Mouse (Mus musculus): Measurements from ENCODE around the gene Cacna2d2. TPM values are rescaled to one million over a fixed set of nuclear protein-coding genes. Genes with fewer than 3 reads are reported as not detected.
A peak's percentile ranks its signal among the peaks of the same experiment; 100 is the strongest.
"Not testable (repeated sequence)": the region's sequence is repeated elsewhere in the genome, so short reads cannot be mapped to it uniquely, and the experiment has no call there.

The Cacna2d2 gene
- polyA plus RNA-seq, 1 experiment from 2014 or later, result 0.56 TPM

- Histone ChIP-seq H3K4me2 (replicated peaks) (peak overlapping the region; percentile 89), H3K27me3 (no peaks in the 10 kb centered on the region), H3K9me3 (no peaks in the 10 kb centered on the region), H3K9ac (peak overlapping the region; percentile 83), H3K27ac (0 out of 2 replicates have a peak overlapping the region, but pooled peaks have one; percentile 89), H3K4me1 (peaks cover 50% of the 10 kb centered on the region), H3K4me3 (peak overlapping the region; percentile 73), H3K36me3 (peaks cover 50% of the 10 kb centered on the region)
- no peak for ATAC-seq (ENCODE audit: low FRiP score, low read depth)
- WGBS, result 93% methylated on average over 21 of the region's 21 CpGs
Observed at GRCm38 (mm10) chr9:107570845-107571244, 171.4 kb downstream of the Cacna2d2 start.

- no peak for ATAC-seq (ENCODE audit: low FRiP score, low read depth)
- Histone ChIP-seq H3K27me3 (no peaks in the 10 kb centered on the region), H3K4me3 (peak overlapping the region; percentile 73), H3K4me1 (peaks cover 56% of the 10 kb centered on the region), H3K4me2 (replicated peaks) (peak overlapping the region; percentile 89), H3K36me3 (peaks cover 47% of the 10 kb centered on the region), H3K9me3 (no peaks in the 10 kb centered on the region), H3K27ac (no peak overlapping the region), H3K9ac (peak overlapping the region; percentile 83; the same call in 1 of the 2 replicates)
- WGBS, result 95% methylated on average over 22 of the region's 22 CpGs
Observed at GRCm38 (mm10) chr9:107571534-107572326, 172.3 kb downstream of the Cacna2d2 start.

GRCm38 (mm10) chr9:107572327-107572662, 172.9 kb downstream of the Cacna2d2 start:
- Histone ChIP-seq H3K9me3 (no peaks in the 10 kb centered on the region), H3K27ac (no peak overlapping the region), H3K9ac (no peak overlapping the region), H3K4me2 (replicated peaks) (no peak overlapping the region), H3K36me3 (peaks cover 47% of the 10 kb centered on the region), H3K4me3 (no peak overlapping the region), H3K27me3 (no peaks in the 10 kb centered on the region), H3K4me1 (peaks cover 56% of the 10 kb centered on the region)
- no peak for ATAC-seq (ENCODE audit: low FRiP score, low read depth)
- 94% methylated on average over 2 of the region's 2 CpGs for WGBS

GRCm38 (mm10) chr9:107573774-107574173, 174.4 kb downstream of the Cacna2d2 start:
- not testable (repeated sequence) for H3K27ac ChIP-seq; H3K27me3 ChIP-seq; H3K4me2 ChIP-seq (replicated peaks); H3K4me3 ChIP-seq; H3K9me3 ChIP-seq; ATAC-seq (ENCODE audit: low FRiP score, low read depth); H3K9ac ChIP-seq
- peaks cover 47% of the 10 kb centered on the region for H3K36me3 ChIP-seq
- 87% methylated on average over 6 of the region's 6 CpGs for WGBS
- peaks cover 56% of the 10 kb centered on the region for H3K4me1 ChIP-seq

GRCm38 (mm10) chr9:107575579-107576356, 176.4 kb downstream of the Cacna2d2 start:
- peaks cover 61% of the 10 kb centered on the region for H3K4me1 ChIP-seq
- no peak for ATAC-seq (ENCODE audit: low FRiP score, low read depth)
- H3K4me2 ChIP-seq (replicated peaks), result peak overlapping the region; percentile 70; the same call in 1 of the 2 replicates
- H3K9me3 ChIP-seq, result no peaks in the 10 kb centered on the region
- peak overlapping the region; percentile 71; the same call in 1 of the 2 replicates for H3K27ac ChIP-seq
- H3K27me3 ChIP-seq, result no peaks in the 10 kb centered on the region
- WGBS, result 76% methylated on average over 14 of the region's 14 CpGs
- H3K36me3 ChIP-seq, result peaks cover 41% of the 10 kb centered on the region
- no peak overlapping the region for H3K4me3 ChIP-seq
- H3K9ac ChIP-seq, result no peak overlapping the region

- 17% methylated on average over 16 of the region's 16 CpGs for WGBS
- Histone ChIP-seq H3K9me3 (no peaks in the 10 kb centered on the region), H3K27me3 (no peaks in the 10 kb centered on the region), H3K4me3 (peak within 1 kb of the TSS; percentile 46), H3K36me3 (peaks cover 33% of the 10 kb centered on the region), H3K9ac (peak within 1 kb of the TSS; percentile 67), H3K27ac (peak within 1 kb of the TSS; percentile 71), H3K4me2 (replicated peaks) (peak within 1 kb of the TSS; percentile 70), H3K4me1 (peaks cover 60% of the 10 kb centered on the region)
- ATAC-seq (ENCODE audit: low FRiP score, low read depth), result peak; percentile 66
Observed at GRCm38 (mm10) chr9:107576357-107577107, 177.1 kb downstream of the Cacna2d2 start, which contains the start of gene Hyal1. Gene Hyal1 (plus strand): TSS chr9:107576927.

- Histone ChIP-seq H3K4me1 (peaks cover 61% of the 10 kb centered on the region), H3K9ac (peak overlapping the region; percentile 36; the same call in 1 of the 2 replicates), H3K9me3 (no peaks in the 10 kb centered on the region), H3K4me3 (no peak overlapping the region), H3K36me3 (peaks cover 23% of the 10 kb centered on the region), H3K4me2 (replicated peaks) (peak overlapping the region; percentile 70), H3K27me3 (no peaks in the 10 kb centered on the region), H3K27ac (no peak overlapping the region)
- ATAC-seq (ENCODE audit: low FRiP score, low read depth), result no peak
- 88% methylated on average over 10 of the region's 10 CpGs for WGBS
Observed at GRCm38 (mm10) chr9:107577871-107578270, 178.5 kb downstream of the Cacna2d2 start.

GRCm38 (mm10) chr9:107578587-107578986, 179.2 kb downstream of the Cacna2d2 start, which contains the start of gene Naa80:
Gene Naa80 (plus strand): TSS chr9:107578887.
- H3K4me2 ChIP-seq (replicated peaks), result peak within 1 kb of the TSS; percentile 88
- no peak within 1 kb of the TSS for H3K4me3 ChIP-seq
- H3K9ac ChIP-seq, result peak within 1 kb of the TSS; percentile 79
- ATAC-seq (ENCODE audit: low FRiP score, low read depth), result no peak
- H3K4me1 ChIP-seq, result peaks cover 61% of the 10 kb centered on the region
- peak within 1 kb of the TSS; percentile 86; the same call in 1 of the 2 replicates for H3K27ac ChIP-seq
- no peaks in the 10 kb centered on the region for H3K27me3 ChIP-seq
- H3K36me3 ChIP-seq, result peaks cover 23% of the 10 kb centered on the region
- WGBS, result 70% methylated on average over 3 of the region's 3 CpGs
- no peaks in the 10 kb centered on the region for H3K9me3 ChIP-seq

Other genes starting within 250 kb of the Cacna2d2 start
- gene Dock3, start 167.7 kb upstream of the Cacna2d2 start, polyA plus RNA-seq (2015; fragmentation: Nextera tagmentation; extraction: Ambion mirVana), result 0.37 and 0.64 TPM in 2 replicates
- 6.3 and 6.7 TPM in 2 replicates for gene Mapkapk3, start 109.7 kb upstream of the Cacna2d2 start, polyA plus RNA-seq (2015; fragmentation: Nextera tagmentation; extraction: Ambion mirVana)
- 9.8 and 9.9 TPM in 2 replicates for gene Cish, start 103.6 kb upstream of the Cacna2d2 start, polyA plus RNA-seq (2015; fragmentation: Nextera tagmentation; extraction: Ambion mirVana)
- 12.6 and 14.4 TPM in 2 replicates for gene Hemk1, start 61.3 kb upstream of the Cacna2d2 start, polyA plus RNA-seq (2015; fragmentation: Nextera tagmentation; extraction: Ambion mirVana)
- 1.1 TPM in 2 replicates for gene 6430571L13Rik, start 59.0 kb upstream of the Cacna2d2 start, polyA plus RNA-seq (2015; fragmentation: Nextera tagmentation; extraction: Ambion mirVana)
- gene Tmem115, start 134.3 kb downstream of the Cacna2d2 start, polyA plus RNA-seq (2015; fragmentation: Nextera tagmentation; extraction: Ambion mirVana), result 46.9 and 47.8 TPM in 2 replicates
- gene Cyb561d2, start 142.6 kb downstream of the Cacna2d2 start, polyA plus RNA-seq (2015; fragmentation: Nextera tagmentation; extraction: Ambion mirVana), result 21.1 and 21.2 TPM in 2 replicates
- 41.8 and 44.2 TPM in 2 replicates for gene Nprl2, start 142.6 kb downstream of the Cacna2d2 start, polyA plus RNA-seq (2015; fragmentation: Nextera tagmentation; extraction: Ambion mirVana)
- 1.7 and 2.1 TPM in 2 replicates for gene Zmynd10, start 147.7 kb downstream of the Cacna2d2 start, polyA plus RNA-seq (2015; fragmentation: Nextera tagmentation; extraction: Ambion mirVana)
- 77.1 and 83.2 TPM in 2 replicates for gene Rassf1, start 151.9 kb downstream of the Cacna2d2 start, polyA plus RNA-seq (2015; fragmentation: Nextera tagmentation; extraction: Ambion mirVana)
- 43.7 and 46.5 TPM in 2 replicates for gene Tusc2, start 163.6 kb downstream of the Cacna2d2 start, polyA plus RNA-seq (2015; fragmentation: Nextera tagmentation; extraction: Ambion mirVana)
- 127 and 130 TPM in 2 replicates for gene Hyal2, start 168.3 kb downstream of the Cacna2d2 start, polyA plus RNA-seq (2015; fragmentation: Nextera tagmentation; extraction: Ambion mirVana)
- 13.4 and 15.5 TPM in 2 replicates for gene Hyal1, start 177.3 kb downstream of the Cacna2d2 start, polyA plus RNA-seq (2015; fragmentation: Nextera tagmentation; extraction: Ambion mirVana)
- 18.4 and 19.6 TPM in 2 replicates for gene Naa80, start 179.3 kb downstream of the Cacna2d2 start, polyA plus RNA-seq (2015; fragmentation: Nextera tagmentation; extraction: Ambion mirVana)
- 1.5 and 1.7 TPM in 2 replicates for gene Hyal3, start 181.2 kb downstream of the Cacna2d2 start, polyA plus RNA-seq (2015; fragmentation: Nextera tagmentation; extraction: Ambion mirVana)
- 44.3 and 49.5 TPM in 2 replicates for gene Ifrd2, start 188.0 kb downstream of the Cacna2d2 start, polyA plus RNA-seq (2015; fragmentation: Nextera tagmentation; extraction: Ambion mirVana)
- gene Sema3b, start 209.6 kb downstream of the Cacna2d2 start, polyA plus RNA-seq (2015; fragmentation: Nextera tagmentation; extraction: Ambion mirVana), result 8.0 and 8.6 TPM in 2 replicates
- gene Gnai2, start 235.8 kb downstream of the Cacna2d2 start, polyA plus RNA-seq (2015; fragmentation: Nextera tagmentation; extraction: Ambion mirVana), result 383 and 392 TPM in 2 replicates